Mouse (Mus musculus) cerebellum, adult 2 months (tissue): ENCODE measurements around the gene Prkag1. TPM values are rescaled to one million over a fixed set of nuclear protein-coding genes. Genes with fewer than 3 reads are reported as not detected.

Experiments
- DNase-seq, 2 experiments: peaks; one replicate each; pipeline ENCODE4 v3.0.0; 2021
- H3K27ac ChIP-seq: fragments of 200-500 bp; 2 replicates; pipeline ENCODE4 v1.5.1; 2012; ENCODE audit warnings: low read length, control low read depth, inconsistent platforms; ENCODE audit not compliant: insufficient read depth
- H3K27me3 ChIP-seq: fragments of 200-500 bp; 2 replicates; pipeline ENCODE4 v1.6.1; 2012; ENCODE audit warnings: inconsistent platforms, mild to moderate bottlenecking, low read length, moderate library complexity; ENCODE audit not compliant: control insufficient read depth, insufficient read depth
- H3K4me1 ChIP-seq: fragments of 200-500 bp; 2 replicates; pipeline ENCODE4 v1.6.1; 2011; ENCODE audit warnings: low read length; ENCODE audit not compliant: control insufficient read depth, insufficient read depth
- H3K4me3 ChIP-seq: fragments of 200-500 bp; replicated peaks from 2 replicates; pipeline ENCODE3; 2011; ENCODE audit warnings: mild to moderate bottlenecking, low read depth, low read length, control low read depth; ENCODE audit not compliant: insufficient read depth
- CTCF ChIP-seq: fragments of 200-500 bp; IDR thresholded peaks from 2 replicates; pipeline ENCODE4 v1.5.1; 2011; ENCODE audit warnings: low read depth, mild to moderate bottlenecking, control low read depth, low read length, moderate library complexity, borderline replicate concordance; ENCODE audit not compliant: insufficient read depth
- POLR2A ChIP-seq: fragments of 200-500 bp; IDR thresholded peaks from 2 replicates; pipeline ENCODE4 v1.6.1; 2011; ENCODE audit warnings: low read length, control low read depth, borderline replicate concordance; ENCODE audit not compliant: insufficient read depth
- WGBS: fragments of 180-500 bp; shearing (Covaris S2); methylation state at CpG from one replicate; pipeline ENCODE4 v1.1.7; 2018; 5-methylcytosine and 5-hydroxymethylcytosine counted together
- polyA plus RNA-seq: library from polyadenylated mRNA; depleted of rRNA; stranded (reverse); fragments of >200 nt; gene quantifications from 2 replicates; pipeline ENCODE4 v1.2.3, GENCODE M21; 2012; rRNA removed

The Prkag1 gene
- polyA plus RNA-seq, 1 experiment, result 93.6 TPM

- Histone ChIP-seq H3K4me1 (no peaks in the 10 kb centered on the region), H3K4me3 (no peak overlapping the region), H3K27ac (no peak overlapping the region), H3K27me3 (peaks cover 9% of the 10 kb centered on the region; the same call in 1 of the 2 replicates)
- 25% methylated on average over 5 of the region's 5 CpGs for WGBS
- no peak for TF ChIP-seq POLR2A
- TF ChIP-seq CTCF, result no peak
- DNase-seq, result no peak
Observed at GRCm38 (mm10) chr15:98775533-98775932, 55.8 kb downstream of the Prkag1 start.

- no peak for TF ChIP-seq CTCF
- no peak for TF ChIP-seq POLR2A
- H3K27ac ChIP-seq, result no peak overlapping the region
- 43% methylated on average over 15 of the region's 15 CpGs for WGBS
- no peak for DNase-seq
- no peak overlapping the region for H3K4me3 ChIP-seq
- H3K4me1 ChIP-seq, result no peaks in the 10 kb centered on the region
- H3K27me3 ChIP-seq, result peaks cover 8% of the 10 kb centered on the region; the same call in 1 of the 2 replicates
Observed at GRCm38 (mm10) chr15:98774096-98774495, 57.2 kb downstream of the Prkag1 start.

- 7% methylated on average over 36 of the region's 36 CpGs for WGBS
- peaks cover 5% of the 10 kb centered on the region; the same call in 1 of the 2 replicates for H3K27me3 ChIP-seq
Observed at GRCm38 (mm10) chr15:98772511-98773211, 58.7 kb downstream of the Prkag1 start.

GRCm38 (mm10) chr15:98771813-98772425, 59.4 kb downstream of the Prkag1 start:
- TF ChIP-seq POLR2A, result no peak
- TF ChIP-seq CTCF, result no peak
- 21% methylated on average over 12 of the region's 12 CpGs for WGBS
- no peak for DNase-seq
- Histone ChIP-seq H3K4me1 (no peaks in the 10 kb centered on the region), H3K27ac (no peak overlapping the region), H3K27me3 (peaks cover 1% of the 10 kb centered on the region; the same call in 1 of the 2 replicates), H3K4me3 (no peak overlapping the region)

More at GRCm38 (mm10) chr15:98772511-98773211, 58.7 kb downstream of the Prkag1 start:
- Histone ChIP-seq H3K4me3 (peak overlapping the region; percentile 1), H3K4me1 (no peaks in the 10 kb centered on the region), H3K27ac (no peak overlapping the region)
- no peak for DNase-seq
- TF ChIP-seq CTCF, result no peak
- no peak for TF ChIP-seq POLR2A

- H3K27ac ChIP-seq, result no peak overlapping the region
- 24% methylated on average over 5 of the region's 5 CpGs for WGBS
Observed at GRCm38 (mm10) chr15:98768259-98768658, 63.1 kb downstream of the Prkag1 start.

GRCm38 (mm10) chr15:98765929-98766328, 65.4 kb downstream of the Prkag1 start:
- Histone ChIP-seq H3K27me3 (no peaks in the 10 kb centered on the region), H3K4me1 (no peaks in the 10 kb centered on the region), H3K27ac (no peak overlapping the region), H3K4me3 (no peak overlapping the region)
- no peak for DNase-seq
- no peak for TF ChIP-seq CTCF
- no peak for TF ChIP-seq POLR2A
- 33% methylated on average over 4 of the region's 4 CpGs for WGBS

More at GRCm38 (mm10) chr15:98768259-98768658, 63.1 kb downstream of the Prkag1 start:
- no peaks in the 10 kb centered on the region; the same call in 1 of the 2 replicates for H3K27me3 ChIP-seq
- no peaks in the 10 kb centered on the region for H3K4me1 ChIP-seq
- TF ChIP-seq POLR2A, result no peak
- TF ChIP-seq CTCF, result no peak
- no peak for DNase-seq
- no peak overlapping the region for H3K4me3 ChIP-seq

Other genes with a start within 250 kb of the Prkag1 start
- 31.1 and 31.3 TPM in 2 replicates for gene Adcy6, start 221.4 kb downstream of the Prkag1 start, polyA plus RNA-seq
- 65.4 and 69.7 TPM in 2 replicates for gene Cacnb3, start 200.7 kb downstream of the Prkag1 start, polyA plus RNA-seq
- 69.4 and 71.7 TPM in 2 replicates for gene Ddx23, start 168.6 kb downstream of the Prkag1 start, polyA plus RNA-seq
- gene Rnd1, start 154.1 kb downstream of the Prkag1 start, polyA plus RNA-seq, result 42.4 and 47.4 TPM in 2 replicates
- gene Ccdc65, start 123.3 kb downstream of the Prkag1 start, polyA plus RNA-seq, result 4.8 TPM in 2 replicates
- gene Fkbp11, start 103.3 kb downstream of the Prkag1 start, polyA plus RNA-seq, result 4.1 and 4.7 TPM in 2 replicates
- 202 and 210 TPM in 2 replicates for gene Arf3, start 68.3 kb downstream of the Prkag1 start, polyA plus RNA-seq
- gene Wnt10b, start 53.4 kb downstream of the Prkag1 start, polyA plus RNA-seq, result 0.15 and 0.22 TPM in 2 replicates
- gene Wnt1, start 41.7 kb downstream of the Prkag1 start, polyA plus RNA-seq, result not detected in 2 replicates
- gene Ddn, start 22.0 kb downstream of the Prkag1 start, polyA plus RNA-seq, result 1.0 and 1.3 TPM in 2 replicates
- gene Kmt2d, start 39.7 kb upstream of the Prkag1 start, polyA plus RNA-seq, result 49.9 and 52.6 TPM in 2 replicates
- 18.7 and 19.8 TPM in 2 replicates for gene Rhebl1, start 63.0 kb upstream of the Prkag1 start, polyA plus RNA-seq
- 0.07 and 0.10 TPM in 2 replicates for gene Dhh, start 67.0 kb upstream of the Prkag1 start, polyA plus RNA-seq
- 37.5 and 39.7 TPM in 2 replicates for gene Lmbr1l, start 86.7 kb upstream of the Prkag1 start, polyA plus RNA-seq
- gene Tuba1b, start 103.0 kb upstream of the Prkag1 start, polyA plus RNA-seq, result 1,352 and 1,359 TPM in 2 replicates
- 0.75 and 2.6 TPM in 2 replicates for gene Gm49450, start 122.0 kb upstream of the Prkag1 start, polyA plus RNA-seq
- gene Tuba1a, start 122.2 kb upstream of the Prkag1 start, polyA plus RNA-seq, result 1,294 and 1,344 TPM in 2 replicates
- 6.4 and 9.0 TPM in 2 replicates for gene Tuba1c, start 198.4 kb upstream of the Prkag1 start, polyA plus RNA-seq
- gene Prph, start 223.7 kb upstream of the Prkag1 start, polyA plus RNA-seq, result 25.7 and 37.7 TPM in 2 replicates
- gene Troap, start 243.1 kb upstream of the Prkag1 start, polyA plus RNA-seq, result 0.07 and 0.22 TPM in 2 replicates